Mouse (Mus musculus) C2C12 (cell line): ENCODE data around the gene H2-Q7.
"Not testable (repeated sequence)": the region's sequence is repeated elsewhere in the genome, so short reads cannot be mapped to it uniquely, and the experiment has no call there.

Experiments
- CEBPB ChIP-seq: IDR thresholded peaks from one replicate; pipeline ENCODE4 v1.6.1; 2011; ENCODE audit warnings: low read depth, mild to moderate bottlenecking, control low read depth, moderate library complexity
- CTCF ChIP-seq: IDR thresholded peaks from one replicate; pipeline ENCODE4 v1.5.1; 2011; ENCODE audit not compliant: control insufficient read depth, insufficient read depth, insufficient read length
- FOSL1 ChIP-seq: IDR thresholded peaks from one replicate; pipeline ENCODE4 v1.8.0; 2011; ENCODE audit warnings: mild to moderate bottlenecking, low read length; ENCODE audit not compliant: poor library complexity, insufficient read depth, severe bottlenecking
- MAX ChIP-seq: IDR thresholded peaks from one replicate; pipeline ENCODE4 v1.6.1; 2011; ENCODE audit warnings: mild to moderate bottlenecking, control low read depth
- MYOG ChIP-seq: IDR thresholded peaks from one replicate; pipeline ENCODE4 v1.6.1; 2011; ENCODE audit not compliant: control insufficient read depth, insufficient read length; ENCODE audit errors: extremely low read depth
- USF1 ChIP-seq: IDR thresholded peaks from one replicate; pipeline ENCODE4 v1.6.1; 2011; ENCODE audit warnings: low read depth, mild to moderate bottlenecking, control low read depth, moderate library complexity

GRCm38 (mm10) chr17:35422360-35422759, 16.6 kb upstream of the H2-Q7 start:
- TF ChIP-seq CTCF, MYOG, FOSL1, CEBPB, MAX, USF1: not testable (repeated sequence)
